Mouse (Mus musculus) urinary bladder, postnatal 10 days (tissue): Measurements from ENCODE around the gene Olfr397.

Experiments
- DNase-seq: peaks from one replicate; pipeline ENCODE4 v3.0.0; 2022; ENCODE audit warnings: low spot score

Olfr397 gene

DNA sequence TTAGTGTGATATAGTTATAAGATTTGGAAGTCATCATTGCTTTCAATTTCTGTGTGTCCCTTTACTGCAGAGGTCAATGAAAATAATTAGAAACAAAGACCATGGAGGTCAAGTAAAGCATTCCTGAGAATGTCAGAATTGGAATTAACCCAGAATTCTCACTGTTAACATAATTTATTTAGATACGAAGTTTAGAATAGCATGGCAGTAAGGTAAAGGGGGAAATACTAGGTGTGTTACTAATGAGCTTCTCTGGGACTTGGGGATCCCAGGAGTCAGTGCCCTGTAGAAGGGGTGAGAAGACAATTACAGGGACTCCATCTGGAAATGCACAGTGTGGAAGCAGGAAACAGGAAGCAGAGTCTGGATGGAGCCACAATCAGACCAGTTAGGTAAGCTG is at the start of gene Olfr397:
TSS of gene Olfr397 (plus strand) at position 301 of the 400 bp plus-strand sequence.
- no peak for DNase-seq

DNA sequence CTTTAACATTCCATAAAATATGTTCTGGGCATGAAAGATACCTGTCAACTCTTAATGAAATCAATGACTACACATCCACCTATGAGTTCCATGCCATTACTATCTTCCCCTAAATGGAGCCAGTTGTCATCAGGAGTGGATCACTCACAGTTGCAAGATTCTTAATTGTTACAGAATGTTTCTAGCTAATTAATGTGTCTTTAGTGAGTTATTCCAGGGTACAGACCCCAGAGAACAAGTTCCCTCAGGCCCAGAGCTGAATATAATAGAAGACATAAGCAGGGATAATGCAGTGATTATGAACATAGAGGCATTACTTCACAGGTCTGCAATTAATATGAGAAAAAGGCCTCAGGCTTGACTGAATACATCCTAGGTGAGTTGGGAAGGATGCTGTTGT is 24.2 kb upstream of the Olfr397 start, which contains the start of gene Olfr23:
TSS of gene Olfr23 (plus strand) at position 301 of the 400 bp plus-strand sequence.
- DNase-seq, result no peak

DNA sequence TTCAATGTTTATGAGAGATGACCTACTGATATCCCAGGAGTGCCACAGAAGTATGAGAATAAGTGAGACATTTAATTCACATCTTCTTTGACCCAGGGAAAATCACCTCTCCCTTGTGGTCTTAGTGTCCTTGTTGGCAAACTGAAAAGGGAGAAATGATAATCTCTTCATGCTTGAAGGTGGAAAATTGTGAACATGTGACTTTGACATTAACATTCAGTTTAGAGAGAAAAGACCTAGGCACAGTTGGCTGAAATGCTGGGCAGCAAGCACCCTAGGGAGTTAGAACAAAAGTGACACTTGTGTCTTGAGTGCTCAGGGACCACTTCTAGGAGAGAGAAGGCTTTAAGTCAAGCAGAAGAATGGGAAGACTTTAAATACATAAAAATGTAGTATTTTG is 29.7 kb downstream of the Olfr397 start, which contains the start of gene Olfr398:
TSS of gene Olfr398 (minus strand) at position 101 of the 400 bp plus-strand sequence.
- no peak for DNase-seq

DNA sequence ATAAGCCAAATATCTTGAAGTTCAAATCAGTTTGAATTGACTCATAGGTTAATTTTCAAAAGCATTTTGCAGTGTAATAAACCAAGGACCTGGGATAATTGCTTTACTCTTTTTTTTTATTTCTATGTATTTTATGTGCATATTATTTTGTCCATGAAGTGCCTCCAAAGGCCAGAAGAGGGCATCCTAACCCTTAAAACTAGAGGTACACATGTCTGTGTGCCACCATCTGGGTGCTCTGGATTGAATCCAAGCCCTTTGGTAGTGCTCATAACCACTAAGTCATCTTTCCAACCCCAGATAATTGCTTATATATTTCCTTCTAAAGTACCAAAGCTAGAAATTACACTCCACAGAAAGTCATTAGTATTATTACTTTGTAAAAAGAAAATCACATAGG is 32.5 kb downstream of the Olfr397 start:
- DNase-seq, result no peak
